ENCODE assay signal across 7 mouse cellular contexts in the genomic region with DNA sequence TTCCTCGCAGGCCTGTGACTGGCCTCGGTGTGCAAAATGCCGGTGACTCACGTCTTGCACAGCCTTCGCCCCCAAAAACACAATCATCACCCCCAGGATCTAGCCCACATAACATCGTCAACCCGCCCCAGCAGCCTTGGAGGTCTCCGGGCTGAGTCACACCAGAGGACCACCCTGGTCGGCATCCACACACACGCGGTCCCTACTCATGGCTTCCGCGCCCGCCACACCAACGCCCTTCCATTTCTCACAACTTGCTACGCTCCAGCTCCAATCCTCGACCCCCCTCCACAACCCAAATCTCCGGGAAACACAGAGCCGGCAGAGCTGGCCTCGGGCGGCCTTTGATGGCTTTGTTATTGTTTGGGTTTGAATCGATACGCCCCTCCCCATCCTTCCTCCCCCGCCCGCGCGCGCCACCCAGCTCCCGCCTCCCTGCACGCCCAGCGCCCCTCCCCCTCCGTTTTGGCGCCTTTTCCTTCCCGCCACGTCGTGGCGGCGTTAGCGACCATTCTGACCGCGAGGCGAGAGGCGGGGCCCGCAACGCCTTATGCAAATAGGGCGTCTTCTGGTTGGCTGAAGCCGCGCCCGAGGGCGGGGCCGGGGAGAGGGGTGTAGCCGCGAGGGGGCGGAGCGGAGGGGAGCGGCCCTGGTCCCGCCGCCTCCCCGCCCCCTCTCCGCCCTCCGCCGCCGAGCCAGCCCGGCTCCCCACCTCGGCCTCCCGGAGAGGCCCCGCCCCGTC. TPM values are rescaled to one million over a fixed set of nuclear protein-coding genes. Genes with fewer than 3 reads are reported as not detected.
A peak's percentile ranks its signal among the peaks of the same experiment; 100 is the strongest.
DNase-seq lines count a peak whose midpoint lies in the region; ATAC-seq and TF ChIP-seq lines count a peak whose summit lies in the region.

No protein-coding gene starts in this region.

- peak overlapping the region; percentile 95 for H3K27ac ChIP-seq in intestine, postnatal 0 days (ENCODE audit: low read depth, low read length)
- H3K27ac ChIP-seq in midbrain, embryonic 12.5 days (replicated peaks) = peak overlapping the region; percentile 95
- H3K27ac ChIP-seq in small intestine, adult 2 months (ENCODE audit: insufficient read depth, low read depth, low read length) = peak overlapping the region; percentile 94

- no peaks in the 10 kb centered on the region for H3K9me3 ChIP-seq in intestine, postnatal 0 days (ENCODE audit: control insufficient read depth)
- H3K9me3 ChIP-seq in midbrain, embryonic 12.5 days = no peaks in the 10 kb centered on the region

- TF ChIP-seq POLR2A in small intestine, adult 2 months (IDR thresholded peaks at IDR 0.05; ENCODE audit: low read depth, low read length) = peak; percentile 90

- intact Hi-C loops in left cerebral cortex, postnatal 4 days (cut with DNase I) = loop anchor here (5.0 kb wide), 1 partner anchor 93 kb away; no protein-coding TSS in a partner anchor

- peaks cover 19% of the 10 kb centered on the region for H3K36me3 ChIP-seq in intestine, postnatal 0 days (ENCODE audit: control insufficient read depth, insufficient read depth)
- H3K36me3 ChIP-seq in midbrain, embryonic 12.5 days = peaks cover 13% of the 10 kb centered on the region
- H3K36me3 ChIP-seq in small intestine, adult 2 months (ENCODE audit: control insufficient read depth, insufficient read depth, low read length) = peaks cover 29% of the 10 kb centered on the region

- H3K4me1 ChIP-seq in intestine, postnatal 0 days (replicated peaks; ENCODE audit: control insufficient read depth, insufficient read depth, low read length) = peaks cover 14% of the 10 kb centered on the region; the same call in 1 of the 2 replicates
- H3K4me1 ChIP-seq in midbrain, embryonic 12.5 days = peaks cover 25% of the 10 kb centered on the region
- peaks cover 19% of the 10 kb centered on the region; the same call in 1 of the 2 replicates for H3K4me1 ChIP-seq in small intestine, adult 2 months (ENCODE audit: control insufficient read depth, insufficient read depth, insufficient read length, low read length)

- no peaks in the 10 kb centered on the region for H3K27me3 ChIP-seq in intestine, postnatal 0 days (replicated peaks; ENCODE audit: control insufficient read depth, insufficient read depth, low read length)
- no peaks in the 10 kb centered on the region for H3K27me3 ChIP-seq in midbrain, embryonic 12.5 days
- H3K27me3 ChIP-seq in small intestine, adult 2 months (ENCODE audit: control insufficient read depth, insufficient read depth, low read length) = no peaks in the 10 kb centered on the region

- peak overlapping the region; percentile 95 for H3K9ac ChIP-seq in intestine, postnatal 0 days (ENCODE audit: low read depth, low read length)
- peak overlapping the region; percentile 82 for H3K9ac ChIP-seq in midbrain, embryonic 12.5 days (replicated peaks)

- peak overlapping the region; percentile 89 for H3K4me2 ChIP-seq in intestine, postnatal 0 days (replicated peaks; ENCODE audit: low read depth)
- H3K4me2 ChIP-seq in midbrain, embryonic 12.5 days (replicated peaks) = peak overlapping the region; percentile 88

- 1% methylated on average over 55 of the region's 68 CpGs for WGBS in intestine, postnatal 0 days
- WGBS in midbrain, embryonic 12.5 days = under 1% methylated on average over 46 of the region's 68 CpGs
- under 1% methylated on average over 60 of the region's 68 CpGs for WGBS in small intestine, adult 2 months

- DNase-seq in adrenal gland, adult 8-10 months = peak; percentile 97
- peak; percentile 100 for DNase-seq in embryo, embryonic 9.5 days (ENCODE audit: extremely low spot score)
- peak; percentile 99 to 100 for DNase-seq in gastrocnemius, postnatal 4 days (ENCODE audit: low spot score in 2 of 2)
- DNase-seq in left cerebral cortex, postnatal 4 days = peak; percentile 100

- TF ChIP-seq CTCF in intestine, postnatal 0 days (IDR thresholded peaks at IDR 0.05; ENCODE audit: low read depth) = peak; percentile 25
- TF ChIP-seq CTCF in small intestine, adult 2 months (IDR thresholded peaks at IDR 0.05; ENCODE audit: extremely low read depth, insufficient read length, insufficient replicate concordance, low read depth, low read length) = no peak

- peak overlapping the region; percentile 96 for H3K4me3 ChIP-seq in intestine, postnatal 0 days (ENCODE audit: low read depth, low read length)
- H3K4me3 ChIP-seq in midbrain, embryonic 12.5 days = peak overlapping the region; percentile 81
- peak overlapping the region; percentile 81 for H3K4me3 ChIP-seq in small intestine, adult 2 months (ENCODE audit: low read depth, low read length)

- peak; percentile 88 for ATAC-seq in intestine, postnatal 0 days
- ATAC-seq in midbrain, embryonic 12.5 days (ENCODE audit: low FRiP score, low read depth) = peak; percentile 86

RNA-seq across cellular contexts. Expression of a gene that starts 0.4 kb away (rescaled TPM):
- 100 to 1,000 TPM in 1 of 4 experiments, 10 to 100 TPM in 3; 55.1 to 168 (median 83.0) TPM for total RNA-seq in adrenal gland, adult 8-10 months (2022)
- total RNA-seq in gastrocnemius, postnatal 4 days (2021) = 10 to 100 TPM; 21.4 to 21.8 TPM
- 16.8 and 18.9 TPM in 2 replicates for polyA plus RNA-seq in intestine, postnatal 0 days (2015; fragmentation: Nextera tagmentation; extraction: Ambion mirVana)
- total RNA-seq in left cerebral cortex, postnatal 4 days (2021) = 10 to 100 TPM; 10.5 to 12.3 TPM
- 16.8 and 16.9 TPM in 2 replicates for polyA plus RNA-seq in midbrain, embryonic 12.5 days (2016; fragmentation: Nextera tagmentation; extraction: Ambion mirVana)
- 38.9 and 160 TPM in 2 replicates for polyA plus RNA-seq in small intestine, adult 2 months (2012; rRNA removed)

RNA-seq across cellular contexts. Expression of a gene that starts 59.3 kb away (rescaled TPM):
- not detected for total RNA-seq in adrenal gland, adult 8-10 months (2022)
- not detected for total RNA-seq in gastrocnemius, postnatal 4 days (2021)
- not detected in 2 replicates for polyA plus RNA-seq in intestine, postnatal 0 days (2015; fragmentation: Nextera tagmentation; extraction: Ambion mirVana)
- total RNA-seq in left cerebral cortex, postnatal 4 days (2021) = not detected
- not detected in 2 replicates for polyA plus RNA-seq in midbrain, embryonic 12.5 days (2016; fragmentation: Nextera tagmentation; extraction: Ambion mirVana)
- polyA plus RNA-seq in small intestine, adult 2 months (2012; rRNA removed) = not detected in 2 replicates

RNA-seq across cellular contexts. Expression of a gene that starts 59.4 kb away (rescaled TPM):
- 10 to 100 TPM; 23.9 to 40.4 (median 32.0) TPM for total RNA-seq in adrenal gland, adult 8-10 months (2022)
- 10 to 100 TPM; 10.2 to 11.3 TPM for total RNA-seq in gastrocnemius, postnatal 4 days (2021)
- 8.6 TPM in 2 replicates for polyA plus RNA-seq in intestine, postnatal 0 days (2015; fragmentation: Nextera tagmentation; extraction: Ambion mirVana)
- 10 to 100 TPM; 45.0 to 46.2 TPM for total RNA-seq in left cerebral cortex, postnatal 4 days (2021)
- polyA plus RNA-seq in midbrain, embryonic 12.5 days (2016; fragmentation: Nextera tagmentation; extraction: Ambion mirVana) = 24.1 and 28.0 TPM in 2 replicates
- polyA plus RNA-seq in small intestine, adult 2 months (2012; rRNA removed) = 13.8 and 27.3 TPM in 2 replicates

Comparison
In these comparisons a context has a peak if more than half of its experiments do, and no peak if none do; other contexts are left out.
1. Peak in every context shown above with its lines: DNase-seq, ATAC-seq, H3K4me3 ChIP-seq and H3K27ac ChIP-seq.